Mouse (Mus musculus) layer of hippocampus, postnatal 36 days (tissue): ENCODE measurements around the gene 9230112D13Rik. TPM values are rescaled to one million over a fixed set of nuclear protein-coding genes. Genes with fewer than 3 reads are reported as not detected.

Source experiments
- DNase-seq, 2 experiments: peaks; one replicate each; pipeline ENCODE4 v3.0.0; 2022
- total RNA-seq, 2 experiments: library from RNA; stranded (reverse); gene quantifications; 2 replicates each; pipeline ENCODE4 v1.2.3; 2021

The 9230112D13Rik gene
- total RNA-seq, 2 experiments from 2014 or later: not detected

GRCm38 (mm10) chr14:34497346-34497745 lies 25.3 kb downstream of the 9230112D13Rik start:
- DNase-seq: no peak

- DNase-seq: no peak
Measured at GRCm38 (mm10) chr14:34493682-34494081, 28.9 kb downstream of the 9230112D13Rik start.

- no peak for DNase-seq
Measured at GRCm38 (mm10) chr14:34492688-34493087, 29.9 kb downstream of the 9230112D13Rik start.

GRCm38 (mm10) chr14:34490965-34491364 lies 31.6 kb downstream of the 9230112D13Rik start:
- DNase-seq: no peak

GRCm38 (mm10) chr14:34489928-34490327 lies 32.7 kb downstream of the 9230112D13Rik start:
- no peak for DNase-seq

- DNase-seq: no peak
Measured at GRCm38 (mm10) chr14:34486169-34486568, 36.4 kb downstream of the 9230112D13Rik start.

- no peak for DNase-seq
Measured at GRCm38 (mm10) chr14:34483469-34484341, 38.9 kb downstream of the 9230112D13Rik start.

GRCm38 (mm10) chr14:34471591-34471990 lies 51.0 kb downstream of the 9230112D13Rik start:
- DNase-seq: no peak

- DNase-seq: no peak
Measured at GRCm38 (mm10) chr14:34466291-34466690, 56.3 kb downstream of the 9230112D13Rik start.

Other genes starting within 250 kb of the 9230112D13Rik start
- gene Shld2, start 212.3 kb downstream of the 9230112D13Rik start, total RNA-seq: 10 to 100 TPM; 12.5 to 13.5 TPM
- gene Glud1, start 212.1 kb downstream of the 9230112D13Rik start, total RNA-seq: 100 to 1,000 TPM; 309 to 341 TPM
- not detected for gene Fam25c, start 167.4 kb downstream of the 9230112D13Rik start, total RNA-seq
- 1 to 10 TPM; 5.9 to 6.5 TPM for gene Sncg, start 148.0 kb downstream of the 9230112D13Rik start, total RNA-seq
- gene Mmrn2, start 147.3 kb downstream of the 9230112D13Rik start, total RNA-seq: 1 to 10 TPM; 3.1 to 4.2 TPM
- 10 to 100 TPM; 40.2 to 40.7 TPM for gene Bmpr1a, start 19.5 kb downstream of the 9230112D13Rik start, total RNA-seq
- 1 to 10 TPM; 3.4 to 4.0 TPM for gene Ldb3, start 65.9 kb upstream of the 9230112D13Rik start, total RNA-seq
- gene Opn4, start 77.3 kb upstream of the 9230112D13Rik start, total RNA-seq: not detected
- gene Wapl, start 151.1 kb upstream of the 9230112D13Rik start, total RNA-seq: 10 to 100 TPM; 54.3 to 54.6 TPM